Comparison of ENCODE assay signal across 8 mouse cellular contexts in genomic region chr15:78934784-78935320, GRCm38 (mm10). TPM values are rescaled to one million over a fixed set of nuclear protein-coding genes. Genes with fewer than 3 reads are reported as not detected.
DNase-seq lines count a peak whose midpoint lies in the region; ATAC-seq and TF ChIP-seq lines count a peak whose summit lies in the region.

Gene Nol12 (plus strand): TSS chr15:78934933.

- peak within 1 kb of the TSS; percentile 75 for H3K4me2 ChIP-seq in forebrain, embryonic 14.5 days (ENCODE audit: low read length)

- WGBS in forebrain, embryonic 14.5 days = 1% methylated on average over 42 of the region's 42 CpGs
- under 1% methylated on average over 42 of the region's 42 CpGs for WGBS in lung, adult 2 months

- peaks cover 6% of the 10 kb centered on the region for H3K4me1 ChIP-seq in forebrain, embryonic 14.5 days (ENCODE audit: control insufficient read depth, insufficient read depth, low read length)
- 0 out of 2 replicates have a peak, but pooled peaks cover 2% of the 10 kb centered on the region for H3K4me1 ChIP-seq in lung, adult 2 months (ENCODE audit: control insufficient read depth, insufficient read depth, low read length)

- intact Hi-C loops in heart, postnatal 14 days (cut with DNase I) = no loop called here

- H3K4me3 ChIP-seq in forebrain, embryonic 14.5 days (ENCODE audit: low read depth, low read length) = peak within 1 kb of the TSS; percentile 73
- H3K4me3 ChIP-seq in lung, adult 2 months (replicated peaks; ENCODE audit: extremely low read depth, low read depth, low read length) = peak within 1 kb of the TSS; percentile 83

- no peaks in the 10 kb centered on the region for H3K27me3 ChIP-seq in forebrain, embryonic 14.5 days (replicated peaks; ENCODE audit: control insufficient read depth, insufficient read depth, low read length)

- H3K36me3 ChIP-seq in forebrain, embryonic 14.5 days (ENCODE audit: control insufficient read depth, insufficient read depth, low read length) = peaks cover 29% of the 10 kb centered on the region

- peak; percentile 76 for ATAC-seq in cerebellum, adult (ENCODE audit: insufficient number of reproducible peaks, low FRiP score, low TSS enrichment)
- ATAC-seq in forebrain, embryonic 14.5 days = peak; percentile 94
- peak; percentile 84 for ATAC-seq in neutrophil, adult 5-6 weeks (ENCODE audit: extremely low read depth, insufficient number of reproducible peaks, low FRiP score, poor library complexity, severe bottlenecking)

- peak; percentile 79; the same call in 1 of the 2 replicates for TF ChIP-seq POLR2A in lung, adult 2 months (IDR thresholded peaks at IDR 0.05; ENCODE audit: borderline replicate concordance, extremely low read depth, low read depth, low read length)

- no peaks in the 10 kb centered on the region for H3K9me3 ChIP-seq in forebrain, embryonic 14.5 days (replicated peaks; ENCODE audit: control insufficient read depth, low read length)

- H3K9ac ChIP-seq in forebrain, embryonic 14.5 days (ENCODE audit: low read length) = peak within 1 kb of the TSS; percentile 82

- peak within 1 kb of the TSS; percentile 74 for H3K27ac ChIP-seq in forebrain, embryonic 14.5 days (ENCODE audit: low read depth, low read length)

- peak; percentile 95 for DNase-seq in ES-CJ7 (ENCODE audit: low read depth, low spot score)
- peak; percentile 96 for DNase-seq in forebrain, embryonic 14.5 days (ENCODE audit: low spot score)
- peak; percentile 82 to 88 for DNase-seq in heart, postnatal 14 days
- DNase-seq in layer of hippocampus, adult 11-12 months (ENCODE audit: low spot score) = peak; percentile 91
- peak; percentile 79 for DNase-seq in lung, adult 2 months
- DNase-seq in thymus, adult 18-20 months = peak; percentile 62 to 75

- no peak for TF ChIP-seq CTCF in lung, adult 2 months (IDR thresholded peaks at IDR 0.05; ENCODE audit: insufficient read depth, low read length)

RNA-seq across cellular contexts. Expression of gene Nol12, which starts in this region (rescaled TPM):
- polyA plus RNA-seq in forebrain, embryonic 14.5 days (2014; fragmentation: Nextera tagmentation; extraction: Ambion mirVana) = 63.4 and 73.8 TPM in 2 replicates
- 10 to 100 TPM; 13.6 to 14.3 TPM for total RNA-seq in heart, postnatal 14 days (2021)
- 15.2 and 16.4 TPM in 2 replicates for polyA plus RNA-seq in lung, adult 2 months (2012; rRNA removed)
- total RNA-seq in neutrophil, adult 5-6 weeks (2017) = 18.9 and 22.6 TPM in 2 replicates

Comparison
In these comparisons a context has a peak if more than half of its experiments do, and no peak if none do; other contexts are left out.
1. Peak in every context shown above with its lines: DNase-seq, ATAC-seq, H3K4me3 ChIP-seq and H3K27ac ChIP-seq.